Mouse (Mus musculus): ENCODE data around the gene Plce1. TPM values are rescaled to one million over a fixed set of nuclear protein-coding genes. Genes with fewer than 3 reads are reported as not detected.
A peak's percentile ranks its signal among the peaks of the same experiment; 100 is the strongest.

Gene Plce1
- polyA plus RNA-seq, 1 experiment from 2014 or later: 4.1 TPM

- Histone ChIP-seq H3K36me3 (no peaks in the 10 kb centered on the region), H3K27me3 (replicated peaks) (no peaks in the 10 kb centered on the region), H3K27ac (replicated peaks) (no peak overlapping the region), H3K9ac (replicated peaks) (no peak overlapping the region), H3K4me1 (0 out of 2 replicates have a peak, but pooled peaks cover 12% of the 10 kb centered on the region), H3K4me2 (no peak overlapping the region), H3K9me3 (replicated peaks) (no peaks in the 10 kb centered on the region), H3K4me3 (replicated peaks) (no peak overlapping the region)
- WGBS: 84% methylated on average over 12 of the region's 12 CpGs
- ATAC-seq (ENCODE audit: low FRiP score): no peak
These were observed 112.5 kb downstream of the Plce1 start for GRCm38 (mm10) chr19:38593225-38593897.

DNA sequence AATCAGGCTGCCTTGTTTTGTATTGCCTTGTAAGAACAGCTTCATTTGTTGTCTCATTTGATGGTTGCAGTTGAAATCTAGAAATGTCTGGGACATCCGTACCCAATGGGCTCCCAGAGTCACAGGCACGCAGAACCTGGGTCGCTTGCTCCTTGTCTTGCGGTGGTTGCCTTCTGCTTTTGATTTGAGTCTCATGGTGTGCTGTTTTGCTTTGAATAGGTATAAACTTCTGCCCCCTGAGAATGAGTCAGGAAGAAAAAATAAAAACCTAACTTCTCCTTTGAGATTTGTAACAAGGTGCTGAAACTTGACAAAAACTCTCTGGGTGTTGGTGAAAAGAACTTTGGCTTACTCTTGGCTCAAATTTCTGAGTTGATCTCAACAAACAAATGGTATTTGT lies 115.2 kb downstream of the Plce1 start:
- 94% methylated on average over 4 of the region's 4 CpGs for WGBS
- ATAC-seq (ENCODE audit: low FRiP score): no peak
- no peak overlapping the region for H3K4me2 ChIP-seq
- no peak overlapping the region for H3K9ac ChIP-seq (replicated peaks)
- H3K4me1 ChIP-seq: 0 out of 2 replicates have a peak, but pooled peaks cover 4% of the 10 kb centered on the region
- no peaks in the 10 kb centered on the region for H3K27me3 ChIP-seq (replicated peaks)
- no peaks in the 10 kb centered on the region for H3K9me3 ChIP-seq (replicated peaks)
- no peaks in the 10 kb centered on the region for H3K36me3 ChIP-seq
- no peak overlapping the region for H3K27ac ChIP-seq (replicated peaks)
- H3K4me3 ChIP-seq (replicated peaks): no peak overlapping the region

GRCm38 (mm10) chr19:38597392-38597791 lies 116.5 kb downstream of the Plce1 start:
- H3K4me3 ChIP-seq (replicated peaks): no peak overlapping the region
- no peak overlapping the region for H3K27ac ChIP-seq (replicated peaks)
- H3K36me3 ChIP-seq: no peaks in the 10 kb centered on the region
- no peak overlapping the region for H3K4me2 ChIP-seq
- H3K9ac ChIP-seq (replicated peaks): no peak overlapping the region
- 87% methylated on average over 2 of the region's 2 CpGs for WGBS
- no peak for ATAC-seq (ENCODE audit: low FRiP score)
- H3K4me1 ChIP-seq: 0 out of 2 replicates have a peak, but pooled peaks cover 4% of the 10 kb centered on the region
- H3K27me3 ChIP-seq (replicated peaks): no peaks in the 10 kb centered on the region
- no peaks in the 10 kb centered on the region for H3K9me3 ChIP-seq (replicated peaks)

DNA sequence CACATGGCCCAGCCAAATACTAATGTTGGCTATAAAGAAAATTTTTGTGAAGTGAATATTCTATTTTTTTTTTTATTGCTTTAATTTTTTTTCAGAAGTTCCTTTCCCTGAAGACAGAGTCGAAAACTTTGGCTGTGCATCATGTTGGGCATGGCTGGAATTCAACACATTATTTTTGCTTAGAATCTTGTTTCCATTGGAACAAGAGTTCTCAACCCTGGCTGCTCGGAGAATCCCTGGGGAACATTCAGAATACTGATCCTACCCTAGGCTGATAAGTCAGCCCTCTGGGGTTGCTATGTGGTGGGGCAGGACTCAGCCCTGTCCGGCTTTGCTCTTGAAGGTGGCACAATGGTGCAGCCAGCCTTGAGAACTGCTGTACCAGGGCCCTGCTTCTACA lies 118.1 kb downstream of the Plce1 start:
- WGBS: 85% methylated on average over 3 of the region's 3 CpGs
- ATAC-seq (ENCODE audit: low FRiP score): no peak
- no peaks in the 10 kb centered on the region for H3K36me3 ChIP-seq

GRCm38 (mm10) chr19:38601127-38601526 lies 120.2 kb downstream of the Plce1 start:
- no peaks in the 10 kb centered on the region for H3K27me3 ChIP-seq (replicated peaks)
- H3K9me3 ChIP-seq (replicated peaks): no peaks in the 10 kb centered on the region
- WGBS: 73% methylated on average over 5 of the region's 5 CpGs
- H3K36me3 ChIP-seq: no peaks in the 10 kb centered on the region
- H3K9ac ChIP-seq (replicated peaks): no peak overlapping the region
- no peak overlapping the region for H3K27ac ChIP-seq (replicated peaks)
- no peak overlapping the region for H3K4me3 ChIP-seq (replicated peaks)
- H3K4me1 ChIP-seq: peaks cover 4% of the 10 kb centered on the region; the same call in 1 of the 2 replicates
- no peak for ATAC-seq (ENCODE audit: low FRiP score)
- H3K4me2 ChIP-seq: no peak overlapping the region

More for the DNA sequence above, 118.1 kb downstream of the Plce1 start:
- Histone ChIP-seq H3K27ac (replicated peaks) (no peak overlapping the region), H3K4me3 (replicated peaks) (no peak overlapping the region), H3K4me1 (peaks cover 4% of the 10 kb centered on the region; the same call in 1 of the 2 replicates), H3K4me2 (no peak overlapping the region), H3K9me3 (replicated peaks) (no peaks in the 10 kb centered on the region), H3K9ac (replicated peaks) (no peak overlapping the region), H3K27me3 (replicated peaks) (no peaks in the 10 kb centered on the region)

GRCm38 (mm10) chr19:38602811-38603210 lies 121.9 kb downstream of the Plce1 start:
- 66% methylated on average over 9 of the region's 9 CpGs for WGBS
- H3K27ac ChIP-seq (replicated peaks): 0 out of 2 replicates have a peak overlapping the region, but pooled peaks have one; percentile 18
- ATAC-seq (ENCODE audit: low FRiP score): peak; percentile 55; the same call in 1 of the 2 replicates

DNA sequence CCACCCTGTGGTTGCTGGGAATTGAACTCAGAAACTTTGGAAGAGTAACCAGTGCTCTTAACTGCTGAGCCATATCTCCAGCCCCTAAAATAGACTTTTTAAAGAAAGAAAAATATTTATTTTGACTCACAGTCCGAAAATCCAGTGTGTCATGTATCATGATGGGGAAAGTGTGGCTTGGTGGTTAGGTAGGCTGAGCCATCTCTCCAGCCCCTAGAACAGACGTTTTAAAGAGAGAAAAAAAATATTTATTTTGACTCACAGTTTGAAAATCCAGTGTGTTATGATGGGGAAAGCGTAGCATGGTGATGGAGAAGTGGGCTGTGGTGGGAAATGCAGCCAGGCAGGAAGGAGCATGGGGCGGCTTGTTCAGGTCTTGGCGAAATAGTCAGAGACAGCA lies 126.3 kb downstream of the Plce1 start:
- no peak overlapping the region for H3K9ac ChIP-seq (replicated peaks)
- no peak for ATAC-seq (ENCODE audit: low FRiP score)
- WGBS: 95% methylated on average over 5 of the region's 5 CpGs

More at GRCm38 (mm10) chr19:38602811-38603210, 121.9 kb downstream of the Plce1 start:
- no peaks in the 10 kb centered on the region for H3K36me3 ChIP-seq
- H3K9me3 ChIP-seq (replicated peaks): no peaks in the 10 kb centered on the region
- no peak overlapping the region for H3K4me2 ChIP-seq
- peaks cover 4% of the 10 kb centered on the region; the same call in 1 of the 2 replicates for H3K4me1 ChIP-seq
- no peak overlapping the region for H3K4me3 ChIP-seq (replicated peaks)
- H3K27me3 ChIP-seq (replicated peaks): no peaks in the 10 kb centered on the region
- no peak overlapping the region for H3K9ac ChIP-seq (replicated peaks)

DNA sequence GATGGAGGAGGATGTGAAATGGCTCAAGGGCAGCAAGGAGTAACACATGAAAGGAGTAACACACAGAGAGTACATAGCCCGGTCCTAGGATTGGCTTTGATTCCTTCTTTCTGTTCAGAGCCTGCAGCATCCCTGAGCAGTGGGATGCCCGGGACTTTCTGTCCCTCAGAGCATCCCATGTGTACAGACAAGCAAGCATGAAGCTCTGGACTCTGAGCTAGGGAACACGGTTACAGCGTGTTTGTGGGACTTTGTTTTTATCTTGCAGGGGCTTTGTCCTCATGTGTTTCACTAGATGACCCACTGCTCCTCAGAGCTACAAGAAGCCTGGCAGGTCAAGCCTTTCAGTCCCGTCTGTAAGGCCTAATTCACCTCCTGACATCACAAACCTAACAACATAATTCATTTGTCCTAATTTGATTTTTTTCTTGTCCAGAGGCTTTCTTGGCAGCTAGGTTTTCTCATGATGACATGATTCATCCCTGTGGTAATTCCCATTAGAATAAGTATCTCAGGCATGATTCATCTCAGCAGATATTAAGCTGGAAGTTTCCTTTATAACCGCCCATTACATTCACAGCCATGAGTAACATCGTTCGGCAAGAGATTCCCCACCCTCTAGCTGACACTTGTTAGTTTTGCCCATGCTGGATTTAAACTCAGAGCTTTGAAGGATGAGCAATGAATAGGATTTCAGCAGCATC lies 128.2 kb downstream of the Plce1 start:
- no peaks in the 10 kb centered on the region for H3K36me3 ChIP-seq
- 89% methylated on average over 8 of the region's 8 CpGs for WGBS
- H3K9ac ChIP-seq (replicated peaks): no peak overlapping the region
- H3K4me3 ChIP-seq (replicated peaks): no peak overlapping the region
- H3K9me3 ChIP-seq (replicated peaks): no peaks in the 10 kb centered on the region
- H3K27me3 ChIP-seq (replicated peaks): no peaks in the 10 kb centered on the region
- ATAC-seq (ENCODE audit: low FRiP score): no peak
- no peak overlapping the region for H3K4me2 ChIP-seq
- H3K27ac ChIP-seq (replicated peaks): no peak overlapping the region
- no peaks in the 10 kb centered on the region for H3K4me1 ChIP-seq

More for the DNA sequence above, 126.3 kb downstream of the Plce1 start:
- no peaks in the 10 kb centered on the region for H3K36me3 ChIP-seq
- no peak overlapping the region for H3K27ac ChIP-seq (replicated peaks)
- H3K27me3 ChIP-seq (replicated peaks): no peaks in the 10 kb centered on the region
- no peaks in the 10 kb centered on the region for H3K9me3 ChIP-seq (replicated peaks)
- no peak overlapping the region for H3K4me3 ChIP-seq (replicated peaks)
- no peak overlapping the region for H3K4me2 ChIP-seq
- H3K4me1 ChIP-seq: peaks cover 4% of the 10 kb centered on the region; the same call in 1 of the 2 replicates

GRCm38 (mm10) chr19:38610291-38610690 lies 129.4 kb downstream of the Plce1 start:
- H3K27ac ChIP-seq (replicated peaks): no peak overlapping the region
- no peak for ATAC-seq (ENCODE audit: low FRiP score)
- H3K9ac ChIP-seq (replicated peaks): no peak overlapping the region
- no peaks in the 10 kb centered on the region for H3K36me3 ChIP-seq
- 94% methylated on average over 2 of the region's 2 CpGs for WGBS
- H3K9me3 ChIP-seq (replicated peaks): no peaks in the 10 kb centered on the region
- no peaks in the 10 kb centered on the region for H3K4me1 ChIP-seq
- H3K4me2 ChIP-seq: no peak overlapping the region
- H3K4me3 ChIP-seq (replicated peaks): no peak overlapping the region
- H3K27me3 ChIP-seq (replicated peaks): no peaks in the 10 kb centered on the region

- Histone ChIP-seq H3K4me3 (replicated peaks) (no peak overlapping the region), H3K9ac (replicated peaks) (no peak overlapping the region), H3K4me2 (no peak overlapping the region), H3K4me1 (no peaks in the 10 kb centered on the region), H3K27me3 (replicated peaks) (no peaks in the 10 kb centered on the region), H3K36me3 (no peaks in the 10 kb centered on the region), H3K9me3 (replicated peaks) (no peaks in the 10 kb centered on the region), H3K27ac (replicated peaks) (no peak overlapping the region)
- 92% methylated on average over 8 of the region's 8 CpGs for WGBS
- no peak for ATAC-seq (ENCODE audit: low FRiP score)
These were observed 129.9 kb downstream of the Plce1 start for GRCm38 (mm10) chr19:38610809-38611208.

DNA sequence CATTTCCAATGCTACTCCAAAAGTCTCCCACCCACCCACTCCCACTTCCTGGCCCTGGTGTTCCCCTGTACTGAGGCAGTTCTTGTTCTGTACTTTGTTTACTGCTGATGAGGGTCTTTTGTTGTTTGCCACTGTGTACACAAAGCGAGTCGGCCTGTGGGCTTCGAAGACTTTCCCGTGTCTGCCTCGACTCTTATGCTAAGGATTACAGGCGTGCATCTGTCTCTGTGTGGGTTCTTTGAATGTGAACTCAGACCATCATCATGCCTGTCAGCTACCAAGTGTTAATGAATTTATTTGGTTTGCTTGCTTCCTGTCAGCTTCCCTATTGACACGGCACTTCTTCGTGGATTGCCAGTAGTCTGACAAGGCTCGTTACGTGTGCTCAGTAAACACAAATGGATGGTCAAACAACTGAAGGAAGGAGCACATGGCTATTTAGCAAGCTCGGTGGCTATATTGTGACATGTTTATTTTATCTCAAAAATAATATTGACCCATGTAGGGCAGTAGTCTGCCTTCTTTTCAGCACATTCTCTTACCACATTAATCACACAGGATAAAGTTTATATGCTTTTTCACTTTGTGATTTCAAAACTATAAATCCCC lies 133.3 kb downstream of the Plce1 start:
- Histone ChIP-seq H3K27ac (replicated peaks) (no peak overlapping the region), H3K4me2 (no peak overlapping the region), H3K36me3 (no peaks in the 10 kb centered on the region), H3K4me1 (no peaks in the 10 kb centered on the region), H3K9ac (replicated peaks) (no peak overlapping the region), H3K9me3 (replicated peaks) (no peaks in the 10 kb centered on the region), H3K27me3 (replicated peaks) (no peaks in the 10 kb centered on the region), H3K4me3 (replicated peaks) (no peak overlapping the region)
- WGBS: 30% methylated on average over 11 of the region's 11 CpGs
- ATAC-seq (ENCODE audit: low FRiP score): no peak
